Mouse (Mus musculus) T-helper 2 cell (primary cell): ENCODE measurements around the gene Ets1.

Experiments
- in situ Hi-C: fragments of 300-600 bp; cut with MboI, MseI; formaldehyde crosslinking; loops from one replicate; pipeline ENCODE4 v1.15.1; 2025; ENCODE audit warnings: high pct_unique_total_duplicates

Ets1 gene

GRCm38 (mm10) chr9:32726595-32726994 lies 90.6 kb downstream of the Ets1 start:
- in situ Hi-C loops, result no loop called here

GRCm38 (mm10) chr9:32727058-32727457 lies 91.0 kb downstream of the Ets1 start:
- in situ Hi-C loops, result no loop called here

GRCm38 (mm10) chr9:32728306-32728705 lies 92.3 kb downstream of the Ets1 start:
- in situ Hi-C loops, result no loop called here

GRCm38 (mm10) chr9:32728806-32729205 lies 92.8 kb downstream of the Ets1 start:
- in situ Hi-C loops, result no loop called here

GRCm38 (mm10) chr9:32729207-32729606 lies 93.2 kb downstream of the Ets1 start:
- in situ Hi-C loops, result no loop called here

GRCm38 (mm10) chr9:32730001-32730655 lies 94.1 kb downstream of the Ets1 start:
- in situ Hi-C loops, result loop anchor here (5.0 to 10.0 kb wide), 2 partner anchors 33 to 205 kb away; no protein-coding TSS in a partner anchor

- in situ Hi-C loops, result loop anchor here (5.0 to 10.0 kb wide), 2 partner anchors 34 to 204 kb away; no protein-coding TSS in a partner anchor
These were observed 94.9 kb downstream of the Ets1 start for GRCm38 (mm10) chr9:32730656-32731590.

- in situ Hi-C loops, result loop anchor here (5.0 to 10.0 kb wide), 2 partner anchors 34 to 203 kb away; no protein-coding TSS in a partner anchor
These were observed 95.8 kb downstream of the Ets1 start for GRCm38 (mm10) chr9:32731787-32732186.

GRCm38 (mm10) chr9:32735071-32735470 lies 99.0 kb downstream of the Ets1 start:
- in situ Hi-C loops, result loop anchor here (10.0 kb wide), 1 partner anchor 200 kb away; no protein-coding TSS in a partner anchor

- in situ Hi-C loops, result loop anchor here (10.0 kb wide), 1 partner anchor 199 kb away; no protein-coding TSS in a partner anchor
These were observed 100.0 kb downstream of the Ets1 start for GRCm38 (mm10) chr9:32736051-32736450.

GRCm38 (mm10) chr9:32739988-32740387 lies 104.0 kb downstream of the Ets1 start:
- in situ Hi-C loops, result loop anchor here (10.0 kb wide), 3 partner anchors 145 to 265 kb away; no protein-coding TSS in a partner anchor

- in situ Hi-C loops, result loop anchor here (10.0 kb wide), 2 partner anchors 146 to 264 kb away; no protein-coding TSS in a partner anchor
These were observed 104.8 kb downstream of the Ets1 start for GRCm38 (mm10) chr9:32740751-32741387.

- in situ Hi-C loops, result loop anchor here (10.0 kb wide), 2 partner anchors 147 to 263 kb away; no protein-coding TSS in a partner anchor
These were observed 105.7 kb downstream of the Ets1 start for GRCm38 (mm10) chr9:32741681-32742080.

- in situ Hi-C loops, result loop anchor here (10.0 kb wide), 2 partner anchors 148 to 262 kb away; no protein-coding TSS in a partner anchor
These were observed 107.1 kb downstream of the Ets1 start for GRCm38 (mm10) chr9:32743157-32743556.

GRCm38 (mm10) chr9:32743642-32744161 lies 107.7 kb downstream of the Ets1 start:
- in situ Hi-C loops, result loop anchor here (10.0 kb wide), 2 partner anchors 149 to 261 kb away; no protein-coding TSS in a partner anchor

- in situ Hi-C loops, result loop anchor here (10.0 kb wide), 2 partner anchors 149 to 261 kb away; no protein-coding TSS in a partner anchor
These were observed 108.3 kb downstream of the Ets1 start for GRCm38 (mm10) chr9:32744288-32744687.

- in situ Hi-C loops, result loop anchor here (10.0 kb wide), 2 partner anchors 150 to 260 kb away; no protein-coding TSS in a partner anchor
These were observed 109.2 kb downstream of the Ets1 start for GRCm38 (mm10) chr9:32745079-32745763.

GRCm38 (mm10) chr9:32745998-32746397 lies 110.0 kb downstream of the Ets1 start:
- in situ Hi-C loops, result loop anchor here (10.0 kb wide), 2 partner anchors 151 to 259 kb away; no protein-coding TSS in a partner anchor

- in situ Hi-C loops, result loop anchor here (10.0 kb wide), 2 partner anchors 152 to 258 kb away; no protein-coding TSS in a partner anchor
These were observed 110.6 kb downstream of the Ets1 start for GRCm38 (mm10) chr9:32746615-32747014.

- in situ Hi-C loops, result loop anchor here (10.0 kb wide), 2 partner anchors 153 to 257 kb away; no protein-coding TSS in a partner anchor
These were observed 111.6 kb downstream of the Ets1 start for GRCm38 (mm10) chr9:32747624-32748023.
